Comparison of ENCODE assay signal across 17 mouse cellular contexts in genomic region chr11:54066400-54066799, GRCm38 (mm10). TPM values are rescaled to one million over a fixed set of nuclear protein-coding genes. Genes with fewer than 3 reads are reported as not detected.
DNase-seq lines count a peak whose midpoint lies in the region; ATAC-seq and TF ChIP-seq lines count a peak whose summit lies in the region.
"Had no signal": no experiment of that assay in that cellular context is flagged by ENCODE, and none has a peak within 500 bp of the region (broad histone marks: within the 10 kb centered on the region; RNA-seq: fewer than 3 reads in every experiment).

No protein-coding gene starts in this region.

- no peaks in the 10 kb centered on the region for H3K9me3 ChIP-seq in neural tube, embryonic 12.5 days
- H3K9me3 ChIP-seq in hindbrain, postnatal 0 days (ENCODE audit: low read length): no peaks in the 10 kb centered on the region
- H3K9me3 ChIP-seq: midbrain, embryonic 10.5 days had no signal

- no peak for TF ChIP-seq CTCF in hindbrain, postnatal 0 days (IDR thresholded peaks at IDR 0.05; ENCODE audit: low read depth)

- no peaks in the 10 kb centered on the region for H3K36me3 ChIP-seq in neural tube, embryonic 12.5 days
- H3K36me3 ChIP-seq in hindbrain, postnatal 0 days (ENCODE audit: insufficient read depth, low read length): no peaks in the 10 kb centered on the region
- peaks cover under 1% of the 10 kb centered on the region for H3K36me3 ChIP-seq in myocyte (ENCODE audit: control insufficient read depth, insufficient read depth)
- H3K36me3 ChIP-seq: midbrain, embryonic 10.5 days had no signal

- no peak overlapping the region for H3K9ac ChIP-seq in neural tube, embryonic 12.5 days
- H3K9ac ChIP-seq in hindbrain, postnatal 0 days (replicated peaks; ENCODE audit: low read length): no peak overlapping the region
- H3K9ac ChIP-seq: liver, embryonic 14.5 days had no signal

- H3K27ac ChIP-seq in neural tube, embryonic 12.5 days: no peak overlapping the region
- H3K27ac ChIP-seq in hindbrain, postnatal 0 days: no peak overlapping the region
- H3K27ac ChIP-seq: liver, embryonic 14.5 days had no signal

- H3K4me3 ChIP-seq in neural tube, embryonic 12.5 days: no peak overlapping the region
- no peak overlapping the region for H3K4me3 ChIP-seq in hindbrain, postnatal 0 days (ENCODE audit: low read length)
- H3K4me3 ChIP-seq in myocyte: peak overlapping the region; percentile 82
- H3K4me3 ChIP-seq: erythroblast, embryonic 14.5 days had no signal

- 88% methylated on average over 5 of the region's 5 CpGs for WGBS in neural tube, embryonic 12.5 days
- 79% methylated on average over 5 of the region's 5 CpGs for WGBS in hindbrain, postnatal 0 days

- peaks cover 3% of the 10 kb centered on the region; the same call in 1 of the 2 replicates for H3K27me3 ChIP-seq in neural tube, embryonic 12.5 days (replicated peaks)
- no peaks in the 10 kb centered on the region for H3K27me3 ChIP-seq in hindbrain, postnatal 0 days (ENCODE audit: insufficient read depth, low read length)
- H3K27me3 ChIP-seq in myocyte (ENCODE audit: control insufficient read depth, insufficient read depth, insufficient read length): no peaks in the 10 kb centered on the region

- peaks cover 38% of the 10 kb centered on the region for H3K79me2 ChIP-seq in myocyte (ENCODE audit: control insufficient read depth, insufficient read depth)

- ATAC-seq in neural tube, embryonic 12.5 days (ENCODE audit: low FRiP score, low read depth): no peak
- no peak for ATAC-seq in hindbrain, postnatal 0 days
- ATAC-seq in frontal cortex, adult (ENCODE audit: low TSS enrichment): no peak
- ATAC-seq: forebrain, embryonic 16.5 days had no signal

- TF ChIP-seq POLR2A in myocyte (IDR thresholded peaks at IDR 0.05; ENCODE audit: insufficient read length, low read depth): no peak

- H3K4me2 ChIP-seq in neural tube, embryonic 12.5 days (replicated peaks): peak overlapping the region; percentile 92; the same call in 1 of the 2 replicates
- peak overlapping the region; percentile 83 for H3K4me2 ChIP-seq in hindbrain, postnatal 0 days (ENCODE audit: low read depth, low read length)
- H3K4me2 ChIP-seq in myocyte (ENCODE audit: low read depth): peak overlapping the region; percentile 93

- no peak overlapping the region for H3ac ChIP-seq in myocyte (ENCODE audit: control insufficient read depth, insufficient read length)

- H3K4me1 ChIP-seq in neural tube, embryonic 12.5 days: peaks cover 13% of the 10 kb centered on the region
- H3K4me1 ChIP-seq in hindbrain, postnatal 0 days (ENCODE audit: insufficient read depth, low read length): peaks cover 11% of the 10 kb centered on the region

- DNase-seq in neural tube, embryonic 10.5 days (ENCODE audit: extremely low spot score, low spot score): no peak
- no peak for DNase-seq in hindbrain, postnatal 0 days (ENCODE audit: low spot score)
- no peak for DNase-seq in frontal cortex, postnatal 36 days (ENCODE audit: low spot score in 2 of 2)
- no peak for DNase-seq in cerebellum, postnatal 14 days
- DNase-seq: adrenal gland, postnatal 10 days; cerebellum, adult 2 months; gastrocnemius, postnatal 36 days; kidney, postnatal 14 days; layer of hippocampus, adult 9-11 months; thymus, adult 2 months had no signal

TF ChIP-seq in myocyte, 11 proteins besides CTCF, POLR2A, EP300 and RAD21:
- TF ChIP-seq MYOG (IDR thresholded peaks at IDR 0.05; ENCODE audit: control insufficient read depth in 1 of 3, insufficient read depth in 1 of 3, insufficient read length in 2 of 3, low read depth in 2 of 3): peak in 2 of 3 experiments; percentile 74 to 91
- no peak for TF ChIP-seq MAX (IDR thresholded peaks at IDR 0.05; ENCODE audit: low read depth)
- TF ChIP-seq TCF3 (IDR thresholded peaks at IDR 0.05; ENCODE audit: insufficient read length, low read depth): peak; percentile 34
- peak in 2 of 3 experiments; percentile 81 to 95 for TF ChIP-seq MYOD1 (IDR thresholded peaks at IDR 0.05; ENCODE audit: control insufficient read depth in 1 of 3, insufficient read length in 2 of 3, low read depth in 2 of 3)
- TF ChIP-seq USF1 (IDR thresholded peaks at IDR 0.05; ENCODE audit: low read depth): no peak
- TF ChIP-seq POLR2AphosphoS2 (IDR thresholded peaks at IDR 0.05; ENCODE audit: insufficient read length, low read depth): no peak
- TF ChIP-seq CEBPB (IDR thresholded peaks at IDR 0.05; ENCODE audit: insufficient read depth, poor library complexity, severe bottlenecking): no peak
- peak; percentile 68 for TF ChIP-seq TCF12 (IDR thresholded peaks at IDR 0.05; ENCODE audit: insufficient read depth, poor library complexity, severe bottlenecking)
- TF ChIP-seq REST (IDR thresholded peaks at IDR 0.05; ENCODE audit: insufficient read depth, insufficient read length): no peak

RNA-seq across cellular contexts. Expression of gene Pdlim4, which starts 2.4 kb away (rescaled TPM):
- polyA plus RNA-seq in neural tube, embryonic 12.5 days (2016; fragmentation: Nextera tagmentation; extraction: Ambion mirVana): 46.1 and 51.4 TPM in 2 replicates
- 46.1 and 51.1 TPM in 2 replicates for total RNA-seq in hindbrain, postnatal 0 days (2014; rRNA removed)
- polyA plus RNA-seq in hindbrain, postnatal 0 days (2015; fragmentation: Nextera tagmentation; extraction: Ambion mirVana): 47.6 and 54.6 TPM in 2 replicates
- polyA plus RNA-seq in myocyte (2012; fragmentation: generic; extraction: Trizol): 469 TPM

RNA-seq across cellular contexts. Expression of gene P4ha2, which starts 33.5 kb away (rescaled TPM):
- polyA plus RNA-seq in neural tube, embryonic 12.5 days (2016; fragmentation: Nextera tagmentation; extraction: Ambion mirVana): 15.2 and 17.3 TPM in 2 replicates
- total RNA-seq in hindbrain, postnatal 0 days (2014; rRNA removed): 6.5 and 9.7 TPM in 2 replicates
- polyA plus RNA-seq in hindbrain, postnatal 0 days (2015; fragmentation: Nextera tagmentation; extraction: Ambion mirVana): 8.4 and 9.0 TPM in 2 replicates
- polyA plus RNA-seq in myocyte (2012; fragmentation: generic; extraction: Trizol): 89.0 TPM
- polyA plus RNA-seq: erythroblast, embryonic 14.5 days had no signal

RNA-seq across cellular contexts. Expression of gene Slc22a4, which starts 38.5 kb away (rescaled TPM):
- polyA plus RNA-seq in neural tube, embryonic 12.5 days (2016; fragmentation: Nextera tagmentation; extraction: Ambion mirVana): 1.5 and 2.3 TPM in 2 replicates
- 7.2 and 14.6 TPM in 2 replicates for total RNA-seq in hindbrain, postnatal 0 days (2014; rRNA removed)
- 7.2 and 8.8 TPM in 2 replicates for polyA plus RNA-seq in hindbrain, postnatal 0 days (2015; fragmentation: Nextera tagmentation; extraction: Ambion mirVana)
- polyA plus RNA-seq in myocyte (2012; fragmentation: generic; extraction: Trizol): 2.0 TPM
